Mouse (Mus musculus): ENCODE measurements around the gene Iqcf1.

DNA sequence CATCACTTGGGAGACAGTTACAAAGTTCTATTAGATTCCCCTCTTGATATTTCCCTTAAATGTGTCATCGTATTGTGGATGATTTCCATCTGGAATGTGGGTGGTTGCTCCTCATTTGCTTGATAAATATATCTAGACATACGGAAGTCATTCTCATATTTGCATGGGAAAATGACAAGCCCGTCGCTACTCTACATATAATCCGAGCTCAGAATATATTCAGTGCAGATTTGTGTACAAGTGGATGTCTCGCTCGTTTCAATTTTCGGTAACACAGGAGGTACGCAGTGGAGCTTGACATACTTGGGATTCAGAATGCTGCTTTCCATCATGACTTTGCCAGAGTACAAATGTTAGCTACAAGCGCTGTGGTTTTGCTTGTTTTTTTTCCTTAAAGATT lies 9.6 kb downstream of the Iqcf1 start:
- TF ChIP-seq CTCF (IDR thresholded peaks at IDR 0.05; ENCODE audit: extremely low read depth, insufficient read depth, low read length) (no peak), POLR2A (IDR thresholded peaks at IDR 0.05; ENCODE audit: extremely low read depth, insufficient read depth, low read length) (no peak)
